Mouse (Mus musculus): Measurements from ENCODE around the gene Gm26657. TPM values are rescaled to one million over a fixed set of nuclear protein-coding genes. Genes with fewer than 3 reads are reported as not detected.

Gm26657 gene
- polyA plus RNA-seq (2015; fragmentation: Nextera tagmentation; extraction: Ambion mirVana) = not detected in 2 replicates

DNA sequence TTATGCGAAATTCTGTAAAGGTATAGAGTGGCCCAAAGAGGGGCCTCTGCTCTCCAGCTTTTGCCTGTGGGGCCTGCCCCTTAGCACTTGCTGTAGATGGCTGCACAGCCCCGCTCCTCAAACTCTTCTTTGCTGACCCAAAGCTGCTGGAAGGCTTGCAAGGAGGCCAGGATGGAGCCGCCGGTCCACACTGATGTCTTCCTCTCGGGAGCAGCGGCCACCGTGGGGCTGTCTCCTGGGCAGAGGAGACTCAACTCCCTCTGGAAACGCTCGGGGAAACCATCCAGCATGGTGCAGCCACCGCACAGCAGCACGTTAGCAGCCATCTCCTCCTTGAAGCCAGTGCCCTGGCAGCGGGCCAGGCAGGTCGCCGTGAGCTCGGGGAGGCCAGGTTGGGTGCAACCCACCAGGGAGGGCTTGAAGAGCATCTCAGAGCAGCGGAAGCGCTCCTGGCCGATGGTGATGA, at the start of gene Gm26657:
Gene Gm26657, plus strand, starts transcription at position 51 of the 466 bp plus-strand sequence.
- H3K4me3 ChIP-seq (replicated peaks) = no peak within 1 kb of the TSS
- no peaks in the 10 kb centered on the region for H3K27me3 ChIP-seq
- 89% methylated on average over 18 of the region's 18 CpGs for WGBS
- H3K36me3 ChIP-seq = peaks cover 18% of the 10 kb centered on the region
- no peak within 1 kb of the TSS for H3K9ac ChIP-seq (replicated peaks)
- no peak for ATAC-seq
- H3K4me1 ChIP-seq (replicated peaks) = no peaks in the 10 kb centered on the region
- H3K27ac ChIP-seq = no peak within 1 kb of the TSS
- no peak within 1 kb of the TSS for H3K4me2 ChIP-seq (replicated peaks)
- H3K9me3 ChIP-seq = no peaks in the 10 kb centered on the region; the same call in 1 of the 2 replicates

DNA sequence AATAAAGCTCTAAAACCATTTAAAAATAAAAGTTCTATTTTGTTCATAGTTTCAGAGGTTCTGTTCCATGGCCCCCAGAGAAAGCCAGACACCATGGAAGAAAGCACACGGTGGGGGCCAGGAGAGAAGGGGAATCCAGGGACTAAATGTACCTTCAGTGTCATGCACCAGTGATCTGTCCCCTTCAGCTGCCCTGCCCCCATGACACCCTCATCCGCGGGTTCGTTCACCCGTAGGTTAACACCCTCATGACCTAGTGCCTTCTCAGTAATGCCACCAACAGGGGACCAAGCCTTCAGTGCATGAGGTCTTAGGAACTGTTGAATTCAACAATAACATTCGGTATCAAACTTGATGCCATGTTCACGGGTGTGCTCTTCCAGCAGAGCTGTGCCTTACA, 43.5 kb upstream of the Gm26657 start:
- H3K27ac ChIP-seq = no peak overlapping the region
- WGBS = 84% methylated on average over 7 of the region's 7 CpGs
- no peaks in the 10 kb centered on the region for H3K9me3 ChIP-seq
- H3K4me2 ChIP-seq (replicated peaks) = no peak overlapping the region
- no peak overlapping the region for H3K4me3 ChIP-seq (replicated peaks)
- no peaks in the 10 kb centered on the region for H3K4me1 ChIP-seq (replicated peaks)
- no peak overlapping the region for H3K9ac ChIP-seq (replicated peaks)
- H3K36me3 ChIP-seq = no peaks in the 10 kb centered on the region
- no peaks in the 10 kb centered on the region for H3K27me3 ChIP-seq
- no peak for ATAC-seq

DNA sequence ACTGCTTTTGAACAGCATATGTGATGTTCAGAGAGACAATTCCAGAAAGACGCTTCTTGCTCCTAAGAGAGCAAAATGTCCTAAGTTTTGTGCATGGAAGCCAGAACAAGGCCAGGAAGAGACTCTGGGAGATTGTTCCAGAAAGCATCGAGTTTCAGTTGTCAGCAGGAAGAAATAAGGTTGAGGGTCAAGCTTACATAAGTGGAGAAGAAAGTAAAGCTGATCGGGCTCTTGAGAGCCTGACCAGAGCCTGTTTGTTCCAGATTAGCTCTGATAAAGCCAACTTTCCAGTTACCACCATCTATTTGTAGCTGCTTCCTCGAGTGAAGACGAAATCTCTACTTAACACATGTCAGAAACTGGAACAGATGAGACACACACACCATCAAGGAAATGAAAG, 41.2 kb upstream of the Gm26657 start:
- no peaks in the 10 kb centered on the region for H3K27me3 ChIP-seq
- H3K9me3 ChIP-seq = no peaks in the 10 kb centered on the region
- peaks cover 7% of the 10 kb centered on the region for H3K4me1 ChIP-seq (replicated peaks)
- no peak overlapping the region for H3K27ac ChIP-seq
- WGBS = 74% methylated on average over 5 of the region's 5 CpGs
- no peak overlapping the region for H3K4me3 ChIP-seq (replicated peaks)
- H3K36me3 ChIP-seq = no peaks in the 10 kb centered on the region
- H3K9ac ChIP-seq (replicated peaks) = no peak overlapping the region
- ATAC-seq = no peak
- no peak overlapping the region for H3K4me2 ChIP-seq (replicated peaks)

DNA sequence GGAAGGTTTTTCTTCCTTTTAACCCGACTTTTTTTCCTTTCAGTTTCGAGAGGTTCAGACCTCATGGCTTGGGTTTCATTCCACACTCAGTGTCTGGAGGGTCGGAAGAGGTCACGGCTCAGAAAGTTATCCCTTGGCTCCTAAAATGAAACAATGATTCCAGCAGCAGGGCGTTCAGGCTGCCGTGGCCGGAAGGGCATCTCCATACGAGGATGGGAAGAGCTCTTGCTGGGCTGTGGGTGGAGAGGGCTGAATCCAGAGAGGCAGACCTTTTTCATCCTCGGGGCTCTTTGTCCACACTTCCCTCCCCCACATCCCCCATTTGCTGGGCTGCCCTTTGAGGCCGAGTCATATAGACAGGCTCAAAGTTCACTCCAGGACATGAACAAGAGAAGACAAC, 37.6 kb upstream of the Gm26657 start:
- 5% methylated on average over 10 of the region's 10 CpGs for WGBS
- 0 out of 2 replicates have a peak overlapping the region, but pooled peaks have one; percentile 20 for H3K4me2 ChIP-seq (replicated peaks)
- no peaks in the 10 kb centered on the region for H3K27me3 ChIP-seq
- no peaks in the 10 kb centered on the region for H3K9me3 ChIP-seq
- H3K4me3 ChIP-seq (replicated peaks) = no peak overlapping the region
- no peaks in the 10 kb centered on the region for H3K36me3 ChIP-seq
- H3K27ac ChIP-seq = no peak overlapping the region
- ATAC-seq = no peak
- no peak overlapping the region for H3K9ac ChIP-seq (replicated peaks)
- peaks cover 10% of the 10 kb centered on the region for H3K4me1 ChIP-seq (replicated peaks)

DNA sequence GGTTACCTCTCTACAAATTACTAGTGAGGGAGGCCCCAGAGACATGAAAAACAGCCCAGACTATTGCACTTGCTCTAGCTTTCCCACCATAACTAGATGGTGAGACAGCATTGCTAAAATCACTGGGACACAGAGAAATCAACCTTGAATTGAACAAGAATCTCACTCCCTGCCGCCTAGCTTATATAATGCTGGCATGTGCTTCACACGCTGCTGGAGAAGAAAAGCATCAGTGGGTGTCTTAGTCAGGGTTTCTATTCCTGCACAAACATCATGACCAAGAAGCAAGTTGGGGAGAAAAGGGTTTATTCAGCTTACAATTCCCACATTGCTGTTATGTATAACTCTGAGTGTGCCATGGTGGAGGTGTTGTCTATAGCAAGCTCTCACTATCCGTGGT, 26.7 kb upstream of the Gm26657 start:
- no peak overlapping the region for H3K27ac ChIP-seq

DNA sequence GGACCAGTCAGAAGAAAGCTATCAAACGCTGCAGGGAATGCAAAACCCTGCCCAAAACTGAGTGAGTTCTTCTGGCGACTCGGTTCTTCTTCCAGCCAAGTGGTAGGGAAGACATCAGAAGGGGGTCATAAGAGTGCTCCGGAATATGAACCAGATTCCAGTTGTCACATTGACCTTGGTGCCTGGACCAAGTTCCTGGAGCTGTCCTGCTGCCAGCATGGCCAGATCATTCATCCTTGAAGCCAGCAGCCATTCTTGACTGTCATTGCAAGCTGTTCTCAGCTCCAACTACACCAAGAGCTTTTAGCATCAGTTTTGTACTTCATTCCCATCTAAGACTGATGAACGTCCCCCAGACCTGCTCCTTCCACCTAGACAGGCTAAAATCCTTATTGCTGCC, 23.1 kb upstream of the Gm26657 start:
- H3K9me3 ChIP-seq = no peaks in the 10 kb centered on the region
- no peaks in the 10 kb centered on the region for H3K4me1 ChIP-seq (replicated peaks)
- no peak overlapping the region for H3K4me3 ChIP-seq (replicated peaks)
- H3K27me3 ChIP-seq = no peaks in the 10 kb centered on the region
- H3K4me2 ChIP-seq (replicated peaks) = no peak overlapping the region
- H3K27ac ChIP-seq = no peak overlapping the region
- H3K36me3 ChIP-seq = no peaks in the 10 kb centered on the region
- WGBS = 61% methylated on average over 5 of the region's 5 CpGs
- no peak for ATAC-seq
- H3K9ac ChIP-seq (replicated peaks) = no peak overlapping the region

More for the DNA sequence above, 26.7 kb upstream of the Gm26657 start:
- Histone ChIP-seq H3K4me2 (replicated peaks) (no peak overlapping the region), H3K9ac (replicated peaks) (no peak overlapping the region), H3K9me3 (no peaks in the 10 kb centered on the region), H3K36me3 (no peaks in the 10 kb centered on the region), H3K27me3 (no peaks in the 10 kb centered on the region), H3K4me1 (replicated peaks) (peaks cover 6% of the 10 kb centered on the region), H3K4me3 (replicated peaks) (no peak overlapping the region)
- no peak for ATAC-seq
- WGBS = 87% methylated on average over 3 of the region's 3 CpGs

DNA sequence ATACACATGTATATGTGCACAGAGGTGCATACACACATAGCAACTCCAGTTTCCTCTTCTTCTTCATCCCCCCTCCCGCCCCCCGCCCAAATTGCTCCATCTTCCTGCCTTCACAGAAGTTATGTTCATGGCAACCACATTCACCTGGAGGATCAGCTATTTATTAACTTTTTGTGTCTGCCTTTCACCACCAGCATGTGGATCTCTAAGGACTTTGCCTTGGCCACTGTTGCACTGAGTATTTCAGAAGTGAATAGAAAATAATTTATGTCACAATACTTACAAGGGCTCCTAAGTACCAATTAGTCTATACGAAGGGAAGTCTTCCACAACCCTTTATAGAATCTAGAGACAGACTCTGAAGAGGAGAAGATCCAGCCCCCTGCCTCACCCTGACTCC, 21.9 kb upstream of the Gm26657 start:
- H3K9me3 ChIP-seq = no peaks in the 10 kb centered on the region
- H3K27ac ChIP-seq = no peak overlapping the region
- no peaks in the 10 kb centered on the region for H3K4me1 ChIP-seq (replicated peaks)
- WGBS = 88% methylated on average over 3 of the region's 3 CpGs
- no peaks in the 10 kb centered on the region for H3K27me3 ChIP-seq
- no peak overlapping the region for H3K4me2 ChIP-seq (replicated peaks)
- no peak overlapping the region for H3K9ac ChIP-seq (replicated peaks)
- no peak overlapping the region for H3K4me3 ChIP-seq (replicated peaks)
- no peaks in the 10 kb centered on the region for H3K36me3 ChIP-seq
- no peak for ATAC-seq

DNA sequence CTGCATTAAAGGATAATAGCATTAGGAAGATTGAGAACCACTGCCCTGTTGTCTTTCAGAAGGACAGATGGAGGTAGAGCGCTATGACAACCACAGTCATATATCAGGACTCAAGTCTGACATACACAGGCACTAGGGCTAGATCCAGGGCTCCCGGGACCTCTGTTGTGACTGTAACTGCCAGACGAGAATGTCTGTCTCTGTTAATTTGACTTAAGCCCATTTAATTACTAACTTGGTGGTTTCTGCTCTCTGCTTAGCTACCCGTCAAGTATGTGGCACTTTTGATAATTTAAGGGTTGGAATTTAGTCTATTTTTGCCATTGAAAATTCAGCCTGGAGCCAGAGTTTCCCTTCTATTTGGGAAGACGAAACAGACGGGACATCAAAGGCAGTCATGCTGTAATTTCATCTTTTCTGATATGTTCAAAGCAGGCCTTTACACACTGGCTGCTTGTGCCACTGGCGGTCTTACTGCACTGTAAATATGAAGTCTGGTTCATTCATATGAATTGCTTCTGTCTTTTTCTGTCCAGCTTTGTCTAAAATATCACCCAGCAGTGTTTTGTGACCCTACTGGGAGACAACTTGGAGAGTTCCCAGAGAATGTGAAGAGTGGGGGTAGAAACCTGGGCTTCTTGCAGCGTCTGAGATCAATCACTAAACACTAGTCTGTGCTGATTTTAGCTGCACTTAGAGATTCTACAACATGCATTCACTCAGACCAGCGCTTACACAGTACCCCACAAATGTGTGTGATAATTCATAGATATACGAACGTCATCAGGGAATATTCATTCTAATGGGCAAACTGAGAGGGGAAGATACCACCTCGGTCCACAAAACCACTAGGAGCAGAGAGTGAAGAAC, 21.1 kb upstream of the Gm26657 start:
- no peak overlapping the region for H3K4me3 ChIP-seq (replicated peaks)
- H3K4me2 ChIP-seq (replicated peaks) = no peak overlapping the region
- no peak for ATAC-seq
- no peaks in the 10 kb centered on the region for H3K36me3 ChIP-seq
- 82% methylated on average over 12 of the region's 12 CpGs for WGBS
- H3K27ac ChIP-seq = no peak overlapping the region
- H3K9me3 ChIP-seq = no peaks in the 10 kb centered on the region
- no peaks in the 10 kb centered on the region for H3K4me1 ChIP-seq (replicated peaks)
- H3K9ac ChIP-seq (replicated peaks) = no peak overlapping the region
- H3K27me3 ChIP-seq = no peaks in the 10 kb centered on the region

DNA sequence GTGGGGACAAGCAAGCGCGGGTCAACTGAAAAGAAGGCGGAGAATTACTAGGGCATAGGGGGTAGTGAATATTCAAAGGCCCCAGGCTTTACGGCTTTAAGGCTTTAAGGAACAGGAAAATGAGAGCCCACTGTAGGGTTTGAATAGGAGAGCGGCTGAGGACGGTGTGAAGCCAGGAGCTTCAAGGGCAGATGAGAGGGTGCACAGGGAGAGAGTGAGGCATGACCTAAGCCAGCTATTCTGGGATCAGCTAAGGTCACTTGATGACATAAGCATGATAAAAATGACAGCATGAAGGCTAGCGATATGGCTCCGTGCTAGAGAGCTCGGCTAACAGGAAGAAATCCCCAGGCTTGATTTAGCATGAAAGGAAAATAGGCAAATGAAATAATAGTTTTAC, 20.4 kb upstream of the Gm26657 start:
- no peaks in the 10 kb centered on the region for H3K4me1 ChIP-seq (replicated peaks)
- 67% methylated on average over 9 of the region's 9 CpGs for WGBS
- ATAC-seq = no peak
- no peaks in the 10 kb centered on the region for H3K9me3 ChIP-seq
- no peak overlapping the region for H3K9ac ChIP-seq (replicated peaks)
- H3K4me2 ChIP-seq (replicated peaks) = no peak overlapping the region
- H3K4me3 ChIP-seq (replicated peaks) = no peak overlapping the region
- H3K36me3 ChIP-seq = no peaks in the 10 kb centered on the region
- no peak overlapping the region for H3K27ac ChIP-seq
- H3K27me3 ChIP-seq = no peaks in the 10 kb centered on the region

DNA sequence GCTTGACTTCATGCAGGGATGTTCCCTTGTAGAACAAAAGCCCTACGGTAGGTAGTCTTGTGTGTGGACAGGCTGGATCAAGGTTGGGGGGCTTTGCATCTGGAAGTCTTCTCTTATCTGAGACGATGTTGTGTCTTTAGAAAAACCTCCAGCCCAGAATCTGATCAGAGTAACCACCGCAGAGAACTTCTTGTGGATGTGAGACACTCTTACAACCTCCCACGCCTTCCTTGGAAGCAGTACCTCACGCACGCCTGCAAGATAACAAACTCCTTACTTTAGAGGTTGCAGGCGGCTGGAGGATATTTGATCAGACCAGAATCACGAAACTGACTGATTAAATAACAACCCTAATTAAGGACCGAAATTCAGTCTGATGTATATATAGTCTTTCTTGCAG, 19.5 kb upstream of the Gm26657 start:
- Histone ChIP-seq H3K4me3 (replicated peaks) (no peak overlapping the region), H3K36me3 (no peaks in the 10 kb centered on the region), H3K9ac (replicated peaks) (no peak overlapping the region), H3K9me3 (no peaks in the 10 kb centered on the region), H3K4me2 (replicated peaks) (no peak overlapping the region), H3K27me3 (no peaks in the 10 kb centered on the region), H3K4me1 (replicated peaks) (no peaks in the 10 kb centered on the region), H3K27ac (no peak overlapping the region)
- WGBS = 88% methylated on average over 9 of the region's 9 CpGs
- no peak for ATAC-seq

DNA sequence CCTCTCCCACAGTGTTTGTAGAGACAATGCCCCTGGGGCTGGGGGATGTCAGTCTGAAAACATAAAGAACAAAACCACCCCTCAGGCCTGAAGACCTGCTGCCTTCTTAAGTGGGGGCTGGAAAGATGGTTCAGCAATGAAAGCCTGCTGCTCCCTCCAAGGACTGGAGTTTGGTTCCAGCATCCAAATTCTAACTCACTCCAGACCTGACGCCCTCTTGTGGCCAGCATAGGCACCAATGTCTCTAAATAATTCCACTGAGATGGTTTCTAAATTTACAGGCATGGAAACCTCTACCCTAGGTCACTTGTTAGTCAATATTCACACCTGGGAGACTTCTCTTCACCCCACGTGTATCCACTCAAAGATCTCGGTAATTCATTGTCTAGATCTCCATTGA, 18.4 kb upstream of the Gm26657 start:
- H3K9me3 ChIP-seq = no peaks in the 10 kb centered on the region
- H3K27ac ChIP-seq = no peak overlapping the region
- ATAC-seq = no peak
- no peaks in the 10 kb centered on the region for H3K27me3 ChIP-seq
- 34% methylated on average over 3 of the region's 3 CpGs for WGBS
- H3K9ac ChIP-seq (replicated peaks) = no peak overlapping the region
- H3K36me3 ChIP-seq = no peaks in the 10 kb centered on the region
- H3K4me3 ChIP-seq (replicated peaks) = no peak overlapping the region
- no peaks in the 10 kb centered on the region for H3K4me1 ChIP-seq (replicated peaks)
- H3K4me2 ChIP-seq (replicated peaks) = no peak overlapping the region

DNA sequence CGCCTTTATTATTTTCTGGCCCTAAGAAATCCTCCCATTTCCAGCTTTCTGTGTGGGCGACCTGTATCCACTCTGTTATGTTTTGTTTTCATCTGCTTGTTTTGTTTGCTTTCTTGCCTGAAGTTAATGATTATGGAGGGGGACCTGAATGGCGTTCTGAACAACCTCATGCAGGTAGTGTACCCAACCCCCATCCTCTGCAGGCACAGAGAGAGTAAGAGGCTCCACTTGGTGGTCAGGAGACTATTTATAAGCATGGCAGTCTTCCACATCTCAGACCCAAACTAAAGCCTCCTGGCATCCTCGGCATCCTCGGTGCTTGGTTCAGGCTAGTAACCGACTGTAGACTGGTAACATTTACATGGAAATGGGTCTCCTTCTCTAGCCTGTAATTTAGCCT, 17.5 kb upstream of the Gm26657 start:
- no peaks in the 10 kb centered on the region for H3K27me3 ChIP-seq
- peaks cover 1% of the 10 kb centered on the region; the same call in 1 of the 2 replicates for H3K9me3 ChIP-seq
- no peak overlapping the region for H3K27ac ChIP-seq
- no peak overlapping the region for H3K9ac ChIP-seq (replicated peaks)
- no peaks in the 10 kb centered on the region for H3K4me1 ChIP-seq (replicated peaks)
- no peak overlapping the region for H3K4me3 ChIP-seq (replicated peaks)
- H3K36me3 ChIP-seq = no peaks in the 10 kb centered on the region
- no peak for ATAC-seq
- no peak overlapping the region for H3K4me2 ChIP-seq (replicated peaks)
- 75% methylated on average over 6 of the region's 6 CpGs for WGBS
